Mouse (Mus musculus): ENCODE results near the gene Sord. TPM values are rescaled to one million over a fixed set of nuclear protein-coding genes. Genes with fewer than 3 reads are reported as not detected.

Sord gene
- polyA plus RNA-seq, 1 experiment = 17.9 TPM

DNA sequence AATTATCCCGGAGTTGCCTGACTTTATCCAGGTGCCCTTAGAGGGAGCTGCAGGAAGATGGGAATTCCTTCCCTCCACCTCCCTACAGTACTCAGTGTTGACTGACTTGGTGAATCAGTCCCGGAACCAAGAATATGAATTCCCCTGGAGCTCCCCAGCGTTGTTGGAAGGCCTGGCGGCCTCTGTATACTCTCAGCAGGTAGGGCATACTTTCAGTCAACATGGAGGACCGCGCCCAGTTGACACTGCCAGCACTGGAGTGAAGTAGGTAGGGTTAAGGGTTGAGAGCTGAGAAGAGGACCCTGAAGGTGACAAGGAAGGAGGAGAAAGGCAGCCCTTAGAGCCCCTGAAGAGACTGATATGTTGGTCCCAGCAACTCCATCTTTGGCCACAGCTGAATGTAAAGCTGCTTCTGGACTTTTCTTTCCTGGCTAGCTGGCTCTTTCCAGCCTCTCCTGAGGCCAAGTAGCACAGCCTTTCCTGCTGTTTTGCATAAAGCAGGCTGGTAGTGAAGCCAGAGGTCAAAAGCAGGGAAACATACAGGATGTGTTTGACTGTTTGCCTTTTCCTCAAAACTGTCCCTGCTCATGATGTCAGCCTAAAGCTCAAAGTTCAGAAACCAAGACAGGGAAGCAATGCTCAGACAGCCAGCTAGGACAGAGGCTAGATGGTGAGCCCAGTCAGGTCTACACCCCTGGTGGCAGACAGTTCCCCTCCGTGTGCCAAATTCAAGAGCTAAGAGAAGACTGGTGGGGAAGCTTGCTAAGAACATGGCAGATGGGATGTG is 32.1 kb downstream of the Sord start:
- no peak for TF ChIP-seq POLR2A (IDR thresholded peaks at IDR 0.05; ENCODE audit: low read depth, low read length)
- no peak for TF ChIP-seq CTCF (IDR thresholded peaks at IDR 0.05; ENCODE audit: borderline replicate concordance, insufficient read depth, low read length)
- no peaks in the 10 kb centered on the region for H3K4me1 ChIP-seq (ENCODE audit: control insufficient read depth, insufficient read depth, low read length)

DNA sequence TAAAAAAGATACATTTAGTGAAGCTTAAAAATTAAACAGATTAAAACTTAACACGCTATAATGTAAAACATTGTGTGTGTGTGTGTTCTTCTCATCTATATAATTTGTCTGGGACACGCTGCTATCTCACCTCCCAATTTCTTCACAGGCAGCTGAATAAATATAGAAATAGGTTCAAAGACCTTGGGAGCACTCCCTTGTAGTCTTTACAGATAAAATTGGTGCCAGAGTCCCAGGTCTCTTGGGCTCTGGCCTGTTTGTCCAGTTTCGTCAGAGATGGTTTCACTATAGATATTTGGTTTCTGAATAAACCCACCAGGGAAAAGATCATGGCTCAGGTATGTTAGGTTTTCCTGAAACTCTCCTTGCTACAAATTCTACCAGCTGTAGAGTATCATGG is 44.2 kb downstream of the Sord start:
- Histone ChIP-seq H3K27ac (ENCODE audit: insufficient read depth, low read length) (no peak overlapping the region), H3K4me3 (ENCODE audit: insufficient read depth, low read length) (no peak overlapping the region), H3K4me1 (ENCODE audit: control insufficient read depth, insufficient read depth, low read length) (no peaks in the 10 kb centered on the region)
- no peak for TF ChIP-seq CTCF (IDR thresholded peaks at IDR 0.05; ENCODE audit: borderline replicate concordance, insufficient read depth, low read length)

More for the DNA sequence above, 32.1 kb downstream of the Sord start:
- Histone ChIP-seq H3K27ac (ENCODE audit: insufficient read depth, low read length) (no peak overlapping the region), H3K4me3 (ENCODE audit: insufficient read depth, low read length) (no peak overlapping the region)

- Histone ChIP-seq H3K4me1 (ENCODE audit: control insufficient read depth, insufficient read depth, low read length) (no peaks in the 10 kb centered on the region), H3K4me3 (ENCODE audit: insufficient read depth, low read length) (no peak overlapping the region), H3K27ac (ENCODE audit: insufficient read depth, low read length) (no peak overlapping the region)
- TF ChIP-seq POLR2A (IDR thresholded peaks at IDR 0.05; ENCODE audit: low read depth, low read length) (no peak), CTCF (IDR thresholded peaks at IDR 0.05; ENCODE audit: borderline replicate concordance, insufficient read depth, low read length) (no peak)
Measured at GRCm38 (mm10) chr2:122284091-122284490, 49.5 kb downstream of the Sord start.

GRCm38 (mm10) chr2:122286137-122286536 is 51.6 kb downstream of the Sord start:
- no peaks in the 10 kb centered on the region for H3K4me1 ChIP-seq (ENCODE audit: control insufficient read depth, insufficient read depth, low read length)

DNA sequence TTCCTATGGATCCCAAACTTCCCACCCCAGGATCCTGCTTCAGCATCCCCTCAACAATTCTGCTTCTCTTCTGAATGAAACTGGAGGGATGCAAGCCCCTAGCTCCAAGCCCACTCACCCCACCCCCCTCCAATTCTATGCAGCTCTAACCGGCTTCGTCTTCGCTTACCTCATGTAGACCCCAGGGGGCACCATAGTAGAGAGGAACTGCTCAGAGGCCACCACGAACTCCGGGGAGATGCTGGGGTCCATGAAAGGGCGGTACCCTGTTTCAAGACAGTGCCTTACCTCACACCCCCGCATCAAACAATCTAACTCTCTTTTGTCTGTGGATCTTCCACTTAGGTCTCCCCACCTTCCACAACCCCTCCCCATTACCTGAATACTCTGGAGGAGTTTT is 60.4 kb downstream of the Sord start:
- TF ChIP-seq POLR2A (IDR thresholded peaks at IDR 0.05; ENCODE audit: low read depth, low read length) (no peak), CTCF (IDR thresholded peaks at IDR 0.05; ENCODE audit: borderline replicate concordance, insufficient read depth, low read length) (no peak)

More at GRCm38 (mm10) chr2:122286137-122286536, 51.6 kb downstream of the Sord start:
- Histone ChIP-seq H3K27ac (ENCODE audit: insufficient read depth, low read length) (no peak overlapping the region), H3K4me3 (ENCODE audit: insufficient read depth, low read length) (no peak overlapping the region)
- TF ChIP-seq CTCF (IDR thresholded peaks at IDR 0.05; ENCODE audit: borderline replicate concordance, insufficient read depth, low read length) (no peak), POLR2A (IDR thresholded peaks at IDR 0.05; ENCODE audit: low read depth, low read length) (no peak)

GRCm38 (mm10) chr2:122297271-122298095 is 62.9 kb downstream of the Sord start:
- Histone ChIP-seq H3K4me3 (ENCODE audit: insufficient read depth, low read length) (no peak overlapping the region), H3K27ac (ENCODE audit: insufficient read depth, low read length) (no peak overlapping the region), H3K4me1 (ENCODE audit: control insufficient read depth, insufficient read depth, low read length) (0 out of 2 replicates have a peak, but pooled peaks cover 2% of the 10 kb centered on the region)
- TF ChIP-seq CTCF (IDR thresholded peaks at IDR 0.05; ENCODE audit: borderline replicate concordance, insufficient read depth, low read length) = no peak
- no peak for TF ChIP-seq POLR2A (IDR thresholded peaks at IDR 0.05; ENCODE audit: low read depth, low read length)

More for the DNA sequence above, 60.4 kb downstream of the Sord start:
- no peak overlapping the region for H3K27ac ChIP-seq (ENCODE audit: insufficient read depth, low read length)
- H3K4me1 ChIP-seq (ENCODE audit: control insufficient read depth, insufficient read depth, low read length) = 0 out of 2 replicates have a peak, but pooled peaks cover 2% of the 10 kb centered on the region
- H3K4me3 ChIP-seq (ENCODE audit: insufficient read depth, low read length) = no peak overlapping the region

DNA sequence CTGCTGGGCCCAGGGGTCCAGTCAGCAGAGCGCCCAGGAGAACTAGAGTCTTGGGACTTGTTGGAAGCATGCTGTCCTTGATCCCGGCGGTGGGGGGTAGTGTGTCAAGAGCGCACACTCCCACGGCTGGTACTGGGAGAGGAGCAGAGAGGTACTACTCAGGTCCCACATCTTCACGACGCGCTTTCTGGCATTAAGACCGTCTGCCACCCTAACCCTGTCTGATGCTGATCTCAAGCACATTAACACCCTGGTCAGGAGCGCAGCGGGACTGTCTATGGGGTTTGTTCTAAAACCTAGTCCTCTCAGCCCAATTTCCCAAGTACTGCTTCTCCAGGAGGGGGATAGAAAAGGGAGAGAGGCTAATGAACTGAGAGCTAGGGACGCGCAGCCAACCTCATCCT is 63.5 kb downstream of the Sord start, which contains the start of gene Duox2:
Gene Duox2, minus strand, starts transcription at position 354 of the 404 bp plus-strand sequence.
- TF ChIP-seq CTCF (IDR thresholded peaks at IDR 0.05; ENCODE audit: borderline replicate concordance, insufficient read depth, low read length) = no peak
- no peak for TF ChIP-seq POLR2A (IDR thresholded peaks at IDR 0.05; ENCODE audit: low read depth, low read length)
- H3K4me3 ChIP-seq (ENCODE audit: insufficient read depth, low read length) = peak within 1 kb of the TSS; percentile 4; the same call in 1 of the 2 replicates
- H3K27ac ChIP-seq (ENCODE audit: insufficient read depth, low read length) = no peak within 1 kb of the TSS
- H3K4me1 ChIP-seq (ENCODE audit: control insufficient read depth, insufficient read depth, low read length) = 0 out of 2 replicates have a peak, but pooled peaks cover 2% of the 10 kb centered on the region

DNA sequence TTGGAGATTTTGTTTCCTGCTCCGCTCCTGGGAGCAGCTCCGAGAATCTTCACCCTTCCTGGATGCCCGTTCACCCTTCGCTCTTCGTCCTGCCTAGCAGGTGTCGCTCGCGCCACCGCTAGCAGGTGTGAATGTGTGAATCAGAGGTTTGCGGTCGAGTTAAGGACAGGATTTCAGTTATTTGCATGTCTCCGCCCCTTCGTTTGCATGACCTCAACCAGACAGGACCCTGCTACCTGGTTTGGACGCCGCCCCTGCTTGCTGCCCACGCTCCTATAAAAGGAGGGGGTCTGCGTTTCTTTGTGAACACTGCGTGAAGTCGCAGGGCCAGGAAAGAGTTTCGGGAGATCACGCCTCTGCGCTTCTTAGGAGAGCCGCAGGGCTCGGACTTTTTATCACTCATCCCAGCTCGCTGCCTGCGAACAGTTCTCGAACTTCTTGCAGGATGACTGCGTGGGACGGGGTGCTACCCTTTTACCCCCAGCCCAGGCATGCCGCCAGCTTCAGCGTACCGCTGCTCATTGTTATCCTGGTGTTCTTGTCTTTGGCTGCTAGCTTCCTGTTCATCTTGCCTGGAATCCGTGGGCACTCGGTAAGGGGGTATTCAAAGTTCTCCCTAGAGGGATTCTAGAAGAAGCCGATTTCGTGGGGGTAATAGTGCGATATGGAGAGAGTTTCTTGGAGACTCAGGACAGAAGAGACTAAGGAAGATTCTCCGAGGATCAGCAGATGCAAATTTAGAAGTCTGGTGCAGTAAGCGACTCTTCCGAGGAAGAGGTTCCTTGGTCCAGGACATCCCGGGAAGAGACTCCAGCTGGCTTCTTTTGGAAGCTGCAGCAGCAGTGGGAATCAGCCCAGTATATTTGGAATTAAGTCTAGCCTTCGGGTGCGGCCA is 64.3 kb downstream of the Sord start, which contains the start of gene Duoxa2:
Gene Duoxa2, plus strand, starts transcription at position 305 of the 895 bp plus-strand sequence.
- Histone ChIP-seq H3K4me3 (ENCODE audit: insufficient read depth, low read length) (peak within 1 kb of the TSS; percentile 4; the same call in 1 of the 2 replicates), H3K27ac (ENCODE audit: insufficient read depth, low read length) (no peak within 1 kb of the TSS), H3K4me1 (ENCODE audit: control insufficient read depth, insufficient read depth, low read length) (0 out of 2 replicates have a peak, but pooled peaks cover 2% of the 10 kb centered on the region)
- TF ChIP-seq POLR2A (IDR thresholded peaks at IDR 0.05; ENCODE audit: low read depth, low read length) = no peak
- TF ChIP-seq CTCF (IDR thresholded peaks at IDR 0.05; ENCODE audit: borderline replicate concordance, insufficient read depth, low read length) = no peak
